Mouse (Mus musculus): ENCODE results near the gene Elf2.
"Not testable (repeated sequence)": the region's sequence is repeated elsewhere in the genome, so short reads cannot be mapped to it uniquely, and the experiment has no call there.

Gene Elf2

DNA sequence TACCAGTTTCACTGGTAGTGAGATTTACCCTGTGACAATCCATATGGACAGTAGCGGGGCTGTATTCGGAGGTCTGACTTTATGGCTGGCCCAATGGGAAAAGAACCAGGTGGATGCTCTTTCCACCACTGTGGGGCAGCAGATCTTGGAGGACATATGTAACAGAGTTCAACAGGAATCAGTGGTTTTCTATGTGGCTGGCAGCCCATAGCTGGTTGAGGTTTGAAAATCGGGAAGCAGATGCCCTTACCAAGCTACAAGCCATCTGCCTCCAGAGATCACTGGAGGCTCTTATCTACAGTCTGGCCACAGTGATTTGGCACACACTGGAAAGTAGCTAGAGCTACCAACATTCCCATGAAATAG, 25.0 kb upstream of the Elf2 start:
- Histone ChIP-seq H3K4me3 (replicated peaks; ENCODE audit: low read length) (peak overlapping the region; percentile 39), H3K27me3 (ENCODE audit: insufficient read depth, low read length) (peaks cover 34% of the 10 kb centered on the region), H3K9me3 (ENCODE audit: low read length) (no peaks in the 10 kb centered on the region), H3K4me1 (replicated peaks; ENCODE audit: low read depth, low read length) (peaks cover 35% of the 10 kb centered on the region), H3K36me3 (ENCODE audit: insufficient read depth, low read length) (no peaks in the 10 kb centered on the region)
- TF ChIP-seq CTCF (conservative IDR thresholded peaks at IDR 0.05; ENCODE audit: low read length), result no peak
- TF ChIP-seq POU5F1 (IDR thresholded peaks at IDR 0.05; ENCODE audit: borderline replicate concordance, low read length), result no peak
- no peak for TF ChIP-seq NANOG (IDR thresholded peaks at IDR 0.05; ENCODE audit: borderline replicate concordance, low read length)

DNA sequence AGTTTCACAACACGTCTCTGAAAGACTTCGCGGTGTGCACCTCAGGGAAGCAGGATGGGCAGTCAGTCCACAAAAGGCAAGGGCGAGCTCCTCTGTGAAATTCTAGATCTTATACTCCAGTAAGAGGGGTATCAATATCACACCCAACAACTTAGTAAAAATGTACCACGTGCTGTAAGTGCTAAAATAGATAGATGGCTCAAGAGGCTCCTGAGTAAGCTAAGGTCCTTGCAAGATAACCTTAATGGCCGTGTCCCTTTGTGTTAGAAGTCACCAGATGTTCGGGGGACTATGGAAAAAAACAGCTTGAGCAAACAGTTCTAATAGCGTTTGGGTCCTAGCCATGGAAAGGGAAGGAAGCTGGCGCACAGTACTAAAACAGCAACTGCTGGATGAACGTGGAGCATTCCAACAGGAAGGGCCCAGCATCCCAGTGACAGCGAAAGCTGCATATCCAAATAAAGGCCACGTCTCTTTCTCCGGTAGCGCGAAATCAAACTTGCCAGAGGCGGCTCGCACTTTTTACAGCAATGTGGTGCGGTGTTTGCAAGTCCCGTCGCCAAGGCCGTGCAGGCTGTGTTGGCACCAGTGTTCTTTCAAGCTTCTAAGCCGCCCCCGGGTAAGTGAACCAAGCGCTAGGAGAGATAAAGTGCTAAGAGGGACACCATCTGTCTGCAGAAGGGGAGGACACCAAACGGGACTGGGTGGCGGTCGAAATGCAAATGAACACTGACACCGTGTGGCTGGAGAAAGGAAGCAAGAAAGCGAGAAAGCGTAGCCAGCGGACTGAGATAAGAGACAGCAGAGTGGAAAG, 24.4 kb upstream of the Elf2 start:
- peaks cover 41% of the 10 kb centered on the region for H3K4me1 ChIP-seq (replicated peaks; ENCODE audit: low read depth, low read length)
- TF ChIP-seq CTCF (conservative IDR thresholded peaks at IDR 0.05; ENCODE audit: low read length) (0 out of 2 replicates have a peak, but pooled peaks have one; percentile 15), POU5F1 (IDR thresholded peaks at IDR 0.05; ENCODE audit: borderline replicate concordance, low read length) (no peak), NANOG (IDR thresholded peaks at IDR 0.05; ENCODE audit: borderline replicate concordance, low read length) (no peak)

DNA sequence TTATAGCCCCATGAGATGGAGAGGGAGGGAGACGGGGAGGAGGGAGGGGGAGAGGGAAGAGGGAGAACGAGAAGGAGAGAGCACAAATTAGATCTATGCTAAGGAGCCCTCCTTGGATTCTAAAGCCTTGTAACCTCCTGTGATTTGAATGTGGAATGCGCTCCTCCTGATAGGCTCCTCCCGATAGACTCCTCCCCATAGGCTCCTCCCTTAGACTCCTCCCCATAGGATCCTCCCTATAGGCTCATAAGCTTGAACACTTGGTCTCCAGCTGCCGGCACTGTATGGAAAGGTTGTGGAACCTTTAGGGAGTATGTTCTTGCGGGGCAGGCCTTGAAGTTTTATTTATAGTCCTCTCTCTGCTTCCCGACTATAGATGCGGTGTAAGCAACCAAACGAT, 20.6 kb upstream of the Elf2 start:
- no peaks in the 10 kb centered on the region for H3K36me3 ChIP-seq (ENCODE audit: insufficient read depth, low read length)
- H3K27me3 ChIP-seq (ENCODE audit: insufficient read depth, low read length), result peaks cover 40% of the 10 kb centered on the region
- TF ChIP-seq POU5F1 (IDR thresholded peaks at IDR 0.05; ENCODE audit: borderline replicate concordance, low read length), result no peak
- no peak for TF ChIP-seq NANOG (IDR thresholded peaks at IDR 0.05; ENCODE audit: borderline replicate concordance, low read length)
- TF ChIP-seq CTCF (conservative IDR thresholded peaks at IDR 0.05; ENCODE audit: low read length), result no peak
- peak overlapping the region; percentile 61 for H3K4me3 ChIP-seq (replicated peaks; ENCODE audit: low read length)
- H3K9me3 ChIP-seq (ENCODE audit: low read length), result no peaks in the 10 kb centered on the region
- H3K4me1 ChIP-seq (replicated peaks; ENCODE audit: low read depth, low read length), result peaks cover 58% of the 10 kb centered on the region

More for the DNA sequence above, 24.4 kb upstream of the Elf2 start:
- Histone ChIP-seq H3K27me3 (ENCODE audit: insufficient read depth, low read length) (peaks cover 34% of the 10 kb centered on the region), H3K4me3 (replicated peaks; ENCODE audit: low read length) (peak overlapping the region; percentile 39), H3K36me3 (ENCODE audit: insufficient read depth, low read length) (no peaks in the 10 kb centered on the region), H3K9me3 (ENCODE audit: low read length) (no peaks in the 10 kb centered on the region)

DNA sequence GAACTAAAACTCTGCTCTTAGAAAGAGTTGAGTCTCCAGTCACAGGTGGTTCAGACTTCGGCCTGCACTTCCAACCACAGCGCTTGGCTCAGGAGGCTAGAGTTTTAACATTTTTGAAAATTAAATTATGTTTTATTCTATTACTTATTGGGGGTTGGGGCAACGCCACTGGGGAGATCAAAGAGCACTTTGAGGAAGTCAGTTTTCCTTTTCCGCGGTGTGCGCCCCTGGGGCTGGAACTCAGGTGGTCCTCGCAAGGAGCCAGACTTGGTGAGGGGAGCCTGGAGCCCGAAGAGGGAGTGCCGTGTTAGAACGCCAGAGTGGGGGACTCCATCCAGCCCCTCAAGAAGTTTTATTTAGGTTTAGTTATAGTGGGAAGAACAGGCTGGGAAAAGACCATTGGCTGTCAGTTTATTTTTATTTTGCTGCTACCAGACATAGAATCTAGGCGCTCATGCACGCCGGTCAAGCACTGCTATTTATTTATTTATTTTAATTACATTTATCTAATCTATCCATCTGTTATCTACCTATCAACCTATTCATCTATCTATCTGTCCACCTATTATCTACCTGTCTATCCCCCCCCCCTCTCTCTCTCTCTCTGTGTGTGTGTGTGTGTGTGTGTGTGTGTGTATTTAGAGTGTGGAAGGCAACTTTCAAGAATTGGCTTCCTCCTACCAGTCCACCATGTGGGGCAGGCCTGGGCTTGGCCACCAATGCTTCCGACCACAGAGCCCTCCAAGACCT, 19.3 kb upstream of the Elf2 start:
- Histone ChIP-seq H3K36me3 (ENCODE audit: insufficient read depth, low read length) (no peaks in the 10 kb centered on the region), H3K9me3 (ENCODE audit: low read length) (no peaks in the 10 kb centered on the region), H3K27me3 (ENCODE audit: insufficient read depth, low read length) (peaks cover 26% of the 10 kb centered on the region), H3K4me3 (replicated peaks; ENCODE audit: low read length) (peak overlapping the region; percentile 90), H3K4me1 (replicated peaks; ENCODE audit: low read depth, low read length) (peaks cover 47% of the 10 kb centered on the region)
- no peak for TF ChIP-seq NANOG (IDR thresholded peaks at IDR 0.05; ENCODE audit: borderline replicate concordance, low read length)

DNA sequence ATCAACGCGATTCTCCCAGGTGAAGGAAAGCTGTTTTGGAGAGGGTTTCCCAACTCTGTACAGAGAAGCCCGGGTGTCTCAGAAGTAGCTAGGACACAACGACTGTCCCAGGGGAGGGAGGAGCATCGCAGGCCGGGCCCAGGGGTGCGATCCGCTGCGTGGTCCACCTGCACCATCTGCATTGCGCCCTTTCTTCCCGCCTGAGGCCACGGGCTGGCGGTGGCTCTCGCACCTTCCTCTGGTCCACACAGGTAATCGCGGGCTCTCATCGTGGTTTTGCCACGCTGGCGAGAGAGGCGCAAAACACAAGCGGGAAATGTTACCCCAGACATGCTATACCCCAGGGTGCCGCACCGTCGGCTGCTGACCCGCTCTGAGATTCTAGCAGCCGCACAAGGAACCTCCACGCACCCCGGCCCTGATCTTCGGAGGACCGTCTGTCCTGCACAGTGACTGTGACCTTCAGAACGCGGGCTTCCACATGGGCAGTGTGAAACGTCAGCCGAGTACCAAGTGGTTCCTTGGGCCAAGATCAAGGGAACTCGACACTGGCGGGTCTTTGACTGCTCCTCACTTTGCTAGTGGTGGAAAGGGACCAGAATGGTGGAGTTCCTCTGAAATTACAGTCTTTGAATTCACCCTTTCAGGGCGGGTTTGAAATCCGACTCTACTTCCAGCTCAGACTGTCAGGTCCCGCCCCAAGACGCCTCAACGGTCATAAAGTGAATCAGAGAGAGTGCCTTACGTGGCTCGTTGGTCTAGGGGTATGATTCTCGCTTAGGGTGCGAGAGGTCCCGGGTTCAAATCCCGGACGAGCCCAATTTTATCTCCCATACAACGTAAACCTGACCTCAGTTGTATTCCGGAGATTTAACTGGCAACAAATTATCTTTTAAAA, 18.4 kb upstream of the Elf2 start:
- H3K27me3 ChIP-seq (ENCODE audit: insufficient read depth, low read length), result peaks cover 20% of the 10 kb centered on the region
- no peak for TF ChIP-seq POU5F1 (IDR thresholded peaks at IDR 0.05; ENCODE audit: borderline replicate concordance, low read length)
- TF ChIP-seq CTCF (conservative IDR thresholded peaks at IDR 0.05; ENCODE audit: low read length), result no peak
- TF ChIP-seq NANOG (IDR thresholded peaks at IDR 0.05; ENCODE audit: borderline replicate concordance, low read length), result no peak
- H3K9me3 ChIP-seq (ENCODE audit: low read length), result no peaks in the 10 kb centered on the region
- peaks cover 44% of the 10 kb centered on the region for H3K4me1 ChIP-seq (replicated peaks; ENCODE audit: low read depth, low read length)
- no peaks in the 10 kb centered on the region for H3K36me3 ChIP-seq (ENCODE audit: insufficient read depth, low read length)
- peak overlapping the region; percentile 90 for H3K4me3 ChIP-seq (replicated peaks; ENCODE audit: low read length)

DNA sequence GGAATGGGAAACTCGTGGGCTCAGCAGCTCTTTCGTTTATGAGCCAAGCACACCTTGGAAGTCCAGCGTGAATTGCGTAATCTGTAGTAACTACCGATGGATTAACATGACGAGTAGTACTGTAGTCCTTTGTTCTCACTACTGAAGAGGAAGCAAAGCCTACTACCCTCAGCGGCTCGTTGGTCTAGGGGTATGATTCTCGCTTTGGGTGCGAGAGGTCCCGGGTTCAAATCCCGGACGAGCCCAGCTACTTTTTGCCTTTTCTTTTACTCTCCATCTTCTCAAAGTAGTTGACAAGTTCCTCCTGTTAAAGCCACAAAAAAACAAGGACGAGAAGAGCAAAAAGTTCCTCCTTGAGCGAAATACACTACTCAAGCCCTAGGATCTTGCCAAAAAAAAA, 17.7 kb upstream of the Elf2 start:
- TF ChIP-seq POU5F1 (IDR thresholded peaks at IDR 0.05; ENCODE audit: borderline replicate concordance, low read length) (no peak), NANOG (IDR thresholded peaks at IDR 0.05; ENCODE audit: borderline replicate concordance, low read length) (no peak), CTCF (conservative IDR thresholded peaks at IDR 0.05; ENCODE audit: low read length) (no peak)
- H3K4me1 ChIP-seq (replicated peaks; ENCODE audit: low read depth, low read length), result peaks cover 47% of the 10 kb centered on the region
- H3K27me3 ChIP-seq (ENCODE audit: insufficient read depth, low read length), result peaks cover 17% of the 10 kb centered on the region; the same call in 1 of the 2 replicates
- no peaks in the 10 kb centered on the region for H3K9me3 ChIP-seq (ENCODE audit: low read length)
- H3K36me3 ChIP-seq (ENCODE audit: insufficient read depth, low read length), result no peaks in the 10 kb centered on the region
- H3K4me3 ChIP-seq (replicated peaks; ENCODE audit: low read length), result peak overlapping the region; percentile 90

DNA sequence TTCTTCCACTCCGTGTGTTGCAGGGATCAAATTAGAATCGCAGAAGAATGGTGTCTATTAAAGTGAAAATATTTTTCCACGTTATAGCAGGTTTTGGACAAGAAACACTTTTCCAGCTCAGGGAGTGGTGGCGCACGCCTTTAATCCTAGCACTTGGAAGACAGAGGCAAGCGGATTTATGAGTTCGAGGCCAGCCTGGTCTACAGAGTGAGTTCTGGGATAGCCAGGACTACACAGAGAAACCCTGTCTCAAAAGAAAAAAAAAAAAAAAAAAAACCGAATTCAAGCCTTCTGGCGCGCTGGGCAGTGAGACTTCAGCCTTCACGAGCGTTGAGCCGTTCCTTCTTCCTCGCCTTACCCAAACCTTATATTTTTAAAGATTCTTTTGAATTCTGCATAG, 17.2 kb upstream of the Elf2 start:
- H3K36me3 ChIP-seq (ENCODE audit: insufficient read depth, low read length), result no peaks in the 10 kb centered on the region
- H3K27me3 ChIP-seq (ENCODE audit: insufficient read depth, low read length), result peaks cover 12% of the 10 kb centered on the region; the same call in 1 of the 2 replicates
- no peak for TF ChIP-seq CTCF (conservative IDR thresholded peaks at IDR 0.05; ENCODE audit: low read length)
- TF ChIP-seq POU5F1 (IDR thresholded peaks at IDR 0.05; ENCODE audit: borderline replicate concordance, low read length), result no peak
- TF ChIP-seq NANOG (IDR thresholded peaks at IDR 0.05; ENCODE audit: borderline replicate concordance, low read length), result no peak
- no peaks in the 10 kb centered on the region for H3K9me3 ChIP-seq (ENCODE audit: low read length)
- H3K4me3 ChIP-seq (replicated peaks; ENCODE audit: low read length), result peak overlapping the region; percentile 90
- H3K4me1 ChIP-seq (replicated peaks; ENCODE audit: low read depth, low read length), result peaks cover 48% of the 10 kb centered on the region

DNA sequence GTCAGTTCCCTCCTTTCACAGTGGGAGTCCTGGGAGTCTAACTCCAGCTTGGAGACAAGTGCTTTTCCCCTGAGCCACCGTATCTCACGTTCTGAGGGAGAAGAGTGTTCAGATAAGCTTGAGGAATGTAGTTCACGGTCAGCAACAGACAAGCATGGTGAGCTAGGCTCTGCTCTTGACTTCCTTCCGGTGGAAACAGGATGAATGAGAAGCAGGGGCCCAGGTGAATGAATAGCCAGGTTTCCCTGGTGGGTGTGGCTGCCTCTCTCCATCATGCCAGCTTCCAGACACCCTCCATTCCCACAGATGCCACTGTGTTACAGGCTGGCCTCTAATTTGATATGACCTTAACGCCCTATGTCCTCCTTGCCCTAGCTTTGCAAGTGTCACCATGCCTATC, 16.6 kb upstream of the Elf2 start:
- H3K36me3 ChIP-seq (ENCODE audit: insufficient read depth, low read length), result no peaks in the 10 kb centered on the region
- peaks cover 11% of the 10 kb centered on the region; the same call in 1 of the 2 replicates for H3K27me3 ChIP-seq (ENCODE audit: insufficient read depth, low read length)
- no peaks in the 10 kb centered on the region for H3K9me3 ChIP-seq (ENCODE audit: low read length)
- H3K4me1 ChIP-seq (replicated peaks; ENCODE audit: low read depth, low read length), result peaks cover 43% of the 10 kb centered on the region
- H3K4me3 ChIP-seq (replicated peaks; ENCODE audit: low read length), result 0 out of 2 replicates have a peak overlapping the region, but pooled peaks have one; percentile 90
- TF ChIP-seq CTCF (conservative IDR thresholded peaks at IDR 0.05; ENCODE audit: low read length) (no peak), POU5F1 (IDR thresholded peaks at IDR 0.05; ENCODE audit: borderline replicate concordance, low read length) (no peak), NANOG (IDR thresholded peaks at IDR 0.05; ENCODE audit: borderline replicate concordance, low read length) (no peak)

DNA sequence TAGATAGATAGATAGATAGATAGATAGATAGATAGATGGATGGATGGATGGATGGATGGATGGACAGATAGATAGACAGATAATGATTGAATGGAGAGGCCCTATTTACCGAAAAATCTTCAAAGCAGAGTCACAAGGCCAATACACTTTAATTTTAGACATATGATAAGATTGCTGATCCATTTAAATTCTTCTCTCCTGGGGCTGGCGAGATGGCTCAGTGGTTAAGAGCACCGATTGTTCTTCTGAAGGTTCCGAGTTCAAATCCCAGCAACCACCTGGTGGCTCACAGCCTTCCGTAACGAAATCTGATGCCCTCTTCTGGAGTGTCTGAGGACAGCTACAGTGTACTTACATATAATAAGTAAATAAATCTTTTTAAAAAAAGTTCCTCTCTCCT, 14.5 kb upstream of the Elf2 start:
- H3K4me3 ChIP-seq (replicated peaks; ENCODE audit: low read length); H3K9me3 ChIP-seq (ENCODE audit: low read length); H3K36me3 ChIP-seq (ENCODE audit: insufficient read depth, low read length): not testable (repeated sequence)
- Histone ChIP-seq H3K27me3 (ENCODE audit: insufficient read depth, low read length) (peaks cover 11% of the 10 kb centered on the region; the same call in 1 of the 2 replicates), H3K4me1 (replicated peaks; ENCODE audit: low read depth, low read length) (peaks cover 38% of the 10 kb centered on the region)

All from E14TG2a.4 (cell line).